Mouse (Mus musculus) midbrain, postnatal 0 days (tissue): ENCODE results near the gene Sav1. TPM values are rescaled to one million over a fixed set of nuclear protein-coding genes. Genes with fewer than 3 reads are reported as not detected.

Source experiments
- ATAC-seq: fragments of 200-750 bp; cut with Nextera tagmentation; 2 replicates; pipeline ENCODE4 v1.8.0; 2017; ENCODE audit warnings: moderate number of reproducible peaks, mild to moderate bottlenecking, moderate TSS enrichment, moderate library complexity; ENCODE audit not compliant: low FRiP score
- DNase-seq: peaks from one replicate; pipeline ENCODE4 v3.0.0-alpha.2; 2015; ENCODE audit warnings: low spot score
- H3K27ac ChIP-seq: fragments of 300-500 bp; sonication (generic); 2 replicates; pipeline ENCODE4 v1.5.1; 2014; ENCODE audit warnings: low read depth, mild to moderate bottlenecking, low read length, mixed read lengths
- H3K27me3 ChIP-seq: fragments of 300-500 bp; sonication (generic); 2 replicates; pipeline ENCODE4 v1.6.1; 2014; ENCODE audit warnings: low read length, control low read depth, mixed read lengths; ENCODE audit not compliant: insufficient read depth
- H3K36me3 ChIP-seq: fragments of 300-500 bp; sonication (generic); 2 replicates; pipeline ENCODE4 v1.6.1; 2014; ENCODE audit warnings: low read length, control low read depth, mixed read lengths; ENCODE audit not compliant: insufficient read depth
- H3K4me1 ChIP-seq: fragments of 300-500 bp; sonication (generic); 2 replicates; pipeline ENCODE4 v1.6.1; 2014; ENCODE audit warnings: mild to moderate bottlenecking, control low read depth, antibody characterized with exemption, low read length, mixed read lengths; ENCODE audit not compliant: insufficient read depth
- H3K4me2 ChIP-seq: fragments of 300-500 bp; sonication (generic); 2 replicates; pipeline ENCODE4 v1.6.1; 2014; ENCODE audit warnings: low read depth, mild to moderate bottlenecking, low read length, mixed read lengths; ENCODE audit not compliant: poor library complexity, severe bottlenecking
- H3K4me3 ChIP-seq: fragments of 300-500 bp; sonication (generic); 2 replicates; pipeline ENCODE4 v1.5.1; 2014; ENCODE audit warnings: low read depth, mild to moderate bottlenecking, low read length, moderate library complexity
- H3K9ac ChIP-seq: fragments of 300-500 bp; sonication (generic); replicated peaks from 2 replicates; pipeline ENCODE4 v1.6.1; 2014; ENCODE audit warnings: mild to moderate bottlenecking, low read length, moderate library complexity, mixed read lengths; ENCODE audit not compliant: poor library complexity, severe bottlenecking
- H3K9me3 ChIP-seq: fragments of 300-500 bp; sonication (generic); 2 replicates; pipeline ENCODE4 v1.6.1; 2016; ENCODE audit warnings: low read length, control low read depth
- CTCF ChIP-seq: IDR thresholded peaks from 2 replicates; pipeline ENCODE4 v1.5.1; 2016; ENCODE audit warnings: antibody characterized with exemption, mild to moderate bottlenecking
- WGBS: fragments of 180-500 bp; shearing (Covaris S2); extraction: QIAGEN DNeasy Blood & Tissue Kit; methylation state at CpG from one replicate; pipeline ENCODE4 v1.1.7; 2014; 5-methylcytosine and 5-hydroxymethylcytosine counted together
- polyA plus RNA-seq: library from polyadenylated mRNA; unstranded; fragments of >200 nt; fragmentation: Nextera tagmentation; extraction: Ambion mirVana; gene quantifications from 2 replicates; pipeline ENCODE4 v1.2.1, GENCODE M21; 2015
- total RNA-seq: library from RNA; depleted of rRNA; stranded (reverse); fragments of >200 nt; gene quantifications from 2 replicates; pipeline ENCODE4 v1.2.3, GENCODE M21; 2014

Gene Sav1
- total and polyA plus RNA-seq, 2 experiments from 2014 or later, result 1.9 to 17.8 TPM

GRCm38 (mm10) chr12:69967112-69967511, 19.7 kb downstream of the Sav1 start:
- Histone ChIP-seq H3K36me3 (peaks cover 35% of the 10 kb centered on the region), H3K9ac (no peak overlapping the region), H3K4me2 (no peak overlapping the region), H3K4me3 (no peak overlapping the region), H3K27me3 (no peaks in the 10 kb centered on the region), H3K4me1 (no peaks in the 10 kb centered on the region), H3K27ac (no peak overlapping the region), H3K9me3 (no peaks in the 10 kb centered on the region)
- DNase-seq, result no peak
- 86% methylated on average over 6 of the region's 6 CpGs for WGBS
- ATAC-seq, result no peak
- no peak for TF ChIP-seq CTCF

DNA sequence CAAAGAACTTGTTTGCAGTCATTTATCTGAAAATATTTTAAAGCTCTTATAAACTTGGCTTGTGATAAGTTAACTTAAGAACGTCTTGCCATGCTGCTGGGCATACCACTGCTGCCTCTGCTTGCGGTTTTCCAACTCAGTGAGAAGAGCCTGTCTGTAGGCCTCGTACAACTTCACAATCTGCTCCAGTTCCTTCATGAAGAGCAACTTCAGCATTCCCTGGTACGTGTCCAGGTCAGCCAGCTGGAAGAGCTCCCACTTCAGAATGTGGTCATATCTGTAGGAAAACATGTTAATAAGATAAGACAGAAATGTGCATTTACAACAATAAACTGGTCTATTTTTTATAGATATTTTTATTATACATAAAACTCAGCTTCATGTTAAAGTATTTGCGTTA, 20.7 kb downstream of the Sav1 start:
- H3K36me3 ChIP-seq, result peaks cover 35% of the 10 kb centered on the region
- WGBS, result 87% methylated on average over 5 of the region's 5 CpGs

DNA sequence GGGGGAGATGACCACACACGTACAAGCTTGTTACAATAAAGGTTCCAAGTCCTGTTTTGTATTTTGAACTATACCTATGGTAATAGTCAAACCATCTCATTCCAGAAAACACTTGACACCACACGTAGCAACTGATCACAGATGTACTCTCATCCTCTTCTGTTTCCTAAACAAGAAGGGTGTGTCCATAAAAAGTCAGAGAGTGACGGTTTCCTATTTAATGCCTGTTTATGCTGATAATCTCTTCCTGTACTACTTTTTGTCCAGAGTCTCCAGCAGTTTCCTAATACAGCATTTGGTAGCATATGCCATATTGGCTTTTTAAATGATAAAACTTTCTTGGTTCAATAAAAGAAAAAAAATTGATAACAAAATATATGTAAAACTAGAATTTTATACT, 21.2 kb downstream of the Sav1 start:
- DNase-seq (no peak), ATAC-seq (no peak)
- H3K27me3 ChIP-seq, result no peaks in the 10 kb centered on the region
- peaks cover 34% of the 10 kb centered on the region for H3K36me3 ChIP-seq
- no peak overlapping the region for H3K27ac ChIP-seq
- H3K4me1 ChIP-seq, result no peaks in the 10 kb centered on the region
- H3K9ac ChIP-seq, result no peak overlapping the region
- H3K9me3 ChIP-seq, result no peaks in the 10 kb centered on the region
- no peak overlapping the region for H3K4me3 ChIP-seq
- 89% methylated on average over 3 of the region's 3 CpGs for WGBS
- no peak overlapping the region for H3K4me2 ChIP-seq
- TF ChIP-seq CTCF, result no peak

More for the DNA sequence above, 20.7 kb downstream of the Sav1 start:
- no peaks in the 10 kb centered on the region for H3K4me1 ChIP-seq
- ATAC-seq, result no peak
- no peak for TF ChIP-seq CTCF
- no peak for DNase-seq
- no peak overlapping the region for H3K9ac ChIP-seq
- H3K27me3 ChIP-seq, result no peaks in the 10 kb centered on the region
- H3K4me2 ChIP-seq, result no peak overlapping the region
- no peaks in the 10 kb centered on the region for H3K9me3 ChIP-seq
- no peak overlapping the region for H3K27ac ChIP-seq
- H3K4me3 ChIP-seq, result no peak overlapping the region

GRCm38 (mm10) chr12:69963141-69963540, 23.7 kb downstream of the Sav1 start:
- H3K36me3 ChIP-seq, result peaks cover 49% of the 10 kb centered on the region
- TF ChIP-seq CTCF, result no peak
- 94% methylated on average over 6 of the region's 6 CpGs for whole genome bisulfite sequencing

GRCm38 (mm10) chr12:69962468-69962867, 24.3 kb downstream of the Sav1 start:
- H3K9ac ChIP-seq, result no peak overlapping the region
- no peaks in the 10 kb centered on the region for H3K9me3 ChIP-seq
- H3K4me2 ChIP-seq, result no peak overlapping the region
- peak; percentile 70 for TF ChIP-seq CTCF
- ATAC-seq (no peak), DNase-seq (peak; percentile 53)
- WGBS, result 69% methylated on average over 4 of the region's 4 CpGs
- H3K4me3 ChIP-seq, result no peak overlapping the region
- no peaks in the 10 kb centered on the region for H3K27me3 ChIP-seq
- H3K36me3 ChIP-seq, result peaks cover 49% of the 10 kb centered on the region
- no peak overlapping the region for H3K27ac ChIP-seq
- H3K4me1 ChIP-seq, result no peaks in the 10 kb centered on the region

More at GRCm38 (mm10) chr12:69963141-69963540, 23.7 kb downstream of the Sav1 start:
- no peak for DNase-seq
- Histone ChIP-seq H3K4me3 (no peak overlapping the region), H3K27ac (no peak overlapping the region), H3K4me1 (no peaks in the 10 kb centered on the region), H3K9ac (no peak overlapping the region), H3K4me2 (no peak overlapping the region), H3K27me3 (no peaks in the 10 kb centered on the region), H3K9me3 (no peaks in the 10 kb centered on the region)
- no peak for ATAC-seq

GRCm38 (mm10) chr12:69957378-69957777, 29.4 kb downstream of the Sav1 start:
- Histone ChIP-seq H3K4me2 (no peak overlapping the region), H3K36me3 (peaks cover 40% of the 10 kb centered on the region), H3K27ac (no peak overlapping the region), H3K27me3 (no peaks in the 10 kb centered on the region), H3K9me3 (no peaks in the 10 kb centered on the region), H3K4me3 (no peak overlapping the region), H3K4me1 (no peaks in the 10 kb centered on the region), H3K9ac (no peak overlapping the region)
- no peak for DNase-seq
- WGBS, result 88% methylated on average over 2 of the region's 2 CpGs
- TF ChIP-seq CTCF, result no peak
- ATAC-seq, result no peak
